Mouse (Mus musculus): ENCODE results near the gene Creb5. TPM values are rescaled to one million over a fixed set of nuclear protein-coding genes. Genes with fewer than 3 reads are reported as not detected.
A peak's percentile ranks its signal among the peaks of the same experiment; 100 is the strongest.

Gene Creb5
- total and polyA plus RNA-seq, 2 experiments from 2014 or later: 1.6 to 3.2 TPM

- no peak overlapping the region for H3K4me2 ChIP-seq (ENCODE audit: low read depth, low read length, poor library complexity, severe bottlenecking)
- H3K27me3 ChIP-seq (ENCODE audit: insufficient read depth, low read length): no peaks in the 10 kb centered on the region
- no peak overlapping the region for H3K27ac ChIP-seq (ENCODE audit: low read depth, low read length)
- TF ChIP-seq CTCF (IDR thresholded peaks at IDR 0.05): no peak
- WGBS: 89% methylated on average over 5 of the region's 5 CpGs
- no peaks in the 10 kb centered on the region for H3K36me3 ChIP-seq (ENCODE audit: insufficient read depth, low read length)
- H3K4me3 ChIP-seq (ENCODE audit: low read depth, low read length): no peak overlapping the region
- peaks cover 4% of the 10 kb centered on the region; the same call in 1 of the 2 replicates for H3K4me1 ChIP-seq (ENCODE audit: insufficient read depth, low read length)
- DNase-seq (ENCODE audit: low spot score) (peak; percentile 10), ATAC-seq (ENCODE audit: low FRiP score) (no peak)
- H3K9me3 ChIP-seq (ENCODE audit: low read length): no peaks in the 10 kb centered on the region
- no peak overlapping the region for H3K9ac ChIP-seq (replicated peaks; ENCODE audit: low read length, poor library complexity, severe bottlenecking)
These were observed 254.7 kb downstream of the Creb5 start for GRCm38 (mm10) chr6:53541798-53542197.

- 9% methylated on average over 2 of the region's 2 CpGs for WGBS
- no peak overlapping the region for H3K27ac ChIP-seq (ENCODE audit: low read depth, low read length)
- ATAC-seq (ENCODE audit: low FRiP score): no peak
These were observed 258.4 kb downstream of the Creb5 start for GRCm38 (mm10) chr6:53545483-53545900.

GRCm38 (mm10) chr6:53545989-53546388 lies 258.9 kb downstream of the Creb5 start:
- no peak for ATAC-seq (ENCODE audit: low FRiP score)
- Histone ChIP-seq H3K9ac (replicated peaks; ENCODE audit: low read length, poor library complexity, severe bottlenecking) (no peak overlapping the region), H3K27me3 (ENCODE audit: insufficient read depth, low read length) (no peaks in the 10 kb centered on the region), H3K4me2 (ENCODE audit: low read depth, low read length, poor library complexity, severe bottlenecking) (no peak overlapping the region), H3K36me3 (ENCODE audit: insufficient read depth, low read length) (no peaks in the 10 kb centered on the region), H3K9me3 (ENCODE audit: low read length) (no peaks in the 10 kb centered on the region), H3K4me1 (ENCODE audit: insufficient read depth, low read length) (peaks cover 4% of the 10 kb centered on the region; the same call in 1 of the 2 replicates), H3K4me3 (ENCODE audit: low read depth, low read length) (no peak overlapping the region), H3K27ac (ENCODE audit: low read depth, low read length) (no peak overlapping the region)
- peak; percentile 8 for DNase-seq (ENCODE audit: low spot score)
- TF ChIP-seq CTCF (IDR thresholded peaks at IDR 0.05): no peak
- 24% methylated on average over 5 of the region's 5 CpGs for WGBS

More at GRCm38 (mm10) chr6:53545483-53545900, 258.4 kb downstream of the Creb5 start:
- Histone ChIP-seq H3K4me1 (ENCODE audit: insufficient read depth, low read length) (peaks cover 4% of the 10 kb centered on the region; the same call in 1 of the 2 replicates), H3K4me3 (ENCODE audit: low read depth, low read length) (no peak overlapping the region), H3K4me2 (ENCODE audit: low read depth, low read length, poor library complexity, severe bottlenecking) (no peak overlapping the region), H3K9ac (replicated peaks; ENCODE audit: low read length, poor library complexity, severe bottlenecking) (no peak overlapping the region), H3K36me3 (ENCODE audit: insufficient read depth, low read length) (no peaks in the 10 kb centered on the region), H3K9me3 (ENCODE audit: low read length) (no peaks in the 10 kb centered on the region), H3K27me3 (ENCODE audit: insufficient read depth, low read length) (no peaks in the 10 kb centered on the region)
- TF ChIP-seq CTCF (IDR thresholded peaks at IDR 0.05): no peak
- DNase-seq (ENCODE audit: low spot score): peak; percentile 22

- 78% methylated on average over 6 of the region's 6 CpGs for WGBS
- H3K27ac ChIP-seq (ENCODE audit: low read depth, low read length): no peak overlapping the region
- H3K4me2 ChIP-seq (ENCODE audit: low read depth, low read length, poor library complexity, severe bottlenecking): no peak overlapping the region
- no peaks in the 10 kb centered on the region for H3K9me3 ChIP-seq (ENCODE audit: low read length)
- H3K4me1 ChIP-seq (ENCODE audit: insufficient read depth, low read length): peaks cover 4% of the 10 kb centered on the region; the same call in 1 of the 2 replicates
- no peak overlapping the region for H3K9ac ChIP-seq (replicated peaks; ENCODE audit: low read length, poor library complexity, severe bottlenecking)
- TF ChIP-seq CTCF (IDR thresholded peaks at IDR 0.05): no peak
- no peaks in the 10 kb centered on the region for H3K27me3 ChIP-seq (ENCODE audit: insufficient read depth, low read length)
- no peak overlapping the region for H3K4me3 ChIP-seq (ENCODE audit: low read depth, low read length)
- DNase-seq (ENCODE audit: low spot score) (no peak), ATAC-seq (ENCODE audit: low FRiP score) (no peak)
- no peaks in the 10 kb centered on the region for H3K36me3 ChIP-seq (ENCODE audit: insufficient read depth, low read length)
These were observed 261.2 kb downstream of the Creb5 start for GRCm38 (mm10) chr6:53548236-53548635.

GRCm38 (mm10) chr6:53549409-53549808 lies 262.3 kb downstream of the Creb5 start:
- Histone ChIP-seq H3K4me1 (ENCODE audit: insufficient read depth, low read length) (peaks cover 4% of the 10 kb centered on the region; the same call in 1 of the 2 replicates), H3K4me2 (ENCODE audit: low read depth, low read length, poor library complexity, severe bottlenecking) (no peak overlapping the region), H3K9ac (replicated peaks; ENCODE audit: low read length, poor library complexity, severe bottlenecking) (no peak overlapping the region), H3K36me3 (ENCODE audit: insufficient read depth, low read length) (no peaks in the 10 kb centered on the region), H3K27ac (ENCODE audit: low read depth, low read length) (no peak overlapping the region), H3K9me3 (ENCODE audit: low read length) (no peaks in the 10 kb centered on the region), H3K27me3 (ENCODE audit: insufficient read depth, low read length) (no peaks in the 10 kb centered on the region), H3K4me3 (ENCODE audit: low read depth, low read length) (no peak overlapping the region)
- no peak for DNase-seq (ENCODE audit: low spot score)
- no peak for ATAC-seq (ENCODE audit: low FRiP score)
- 54% methylated on average over 6 of the region's 6 CpGs for WGBS
- no peak for TF ChIP-seq CTCF (IDR thresholded peaks at IDR 0.05)

- no peak for DNase-seq (ENCODE audit: low spot score)
- Histone ChIP-seq H3K27me3 (ENCODE audit: insufficient read depth, low read length) (no peaks in the 10 kb centered on the region), H3K9me3 (ENCODE audit: low read length) (no peaks in the 10 kb centered on the region), H3K9ac (replicated peaks; ENCODE audit: low read length, poor library complexity, severe bottlenecking) (no peak overlapping the region), H3K4me2 (ENCODE audit: low read depth, low read length, poor library complexity, severe bottlenecking) (no peak overlapping the region), H3K4me1 (ENCODE audit: insufficient read depth, low read length) (no peaks in the 10 kb centered on the region), H3K4me3 (ENCODE audit: low read depth, low read length) (no peak overlapping the region), H3K36me3 (ENCODE audit: insufficient read depth, low read length) (no peaks in the 10 kb centered on the region), H3K27ac (ENCODE audit: low read depth, low read length) (no peak overlapping the region)
- no peak for ATAC-seq (ENCODE audit: low FRiP score)
- 32% methylated on average over 6 of the region's 6 CpGs for WGBS
- TF ChIP-seq CTCF (IDR thresholded peaks at IDR 0.05): no peak
These were observed 269.0 kb downstream of the Creb5 start for GRCm38 (mm10) chr6:53556050-53556449.
